Mouse (Mus musculus): ENCODE results near the gene Abcc10.

GRCm38 (mm10) chr17:46284653-46285052, 43.5 kb downstream of the Abcc10 start:
- TF ChIP-seq CTCF (IDR thresholded peaks at IDR 0.05; ENCODE audit: low read depth, low read length) = no peak
- no peak for TF ChIP-seq POLR2A (IDR thresholded peaks at IDR 0.05; ENCODE audit: insufficient read depth, low read length)

All from ES-Bruce4 (cell line).